Mouse (Mus musculus) left cerebral cortex, postnatal 14 days (tissue): ENCODE data around the gene Gpr158. TPM values are rescaled to one million over a fixed set of nuclear protein-coding genes. Genes with fewer than 3 reads are reported as not detected.
A peak's percentile ranks its signal among the peaks of the same experiment; 100 is the strongest.

ENCODE experiments used
- DNase-seq, 2 experiments: peaks; one replicate each; pipeline ENCODE4 v3.0.0; 2021 to 2022; ENCODE audit warnings: low spot score in 2 of 2, mixed read lengths in 1 of 2
- intact Hi-C: fragments of 180-260 bp; cut with DNase I; formaldehyde crosslinking; loops from one replicate; pipeline ENCODE4 v1.15.1; 2025
- total RNA-seq, 2 experiments: library from RNA; stranded (reverse); gene quantifications; 2 replicates each; pipeline ENCODE4 v1.2.3; 2021

Gene Gpr158
- total RNA-seq, 2 experiments from 2014 or later = 108 to 124 TPM

- no peak for DNase-seq
- intact Hi-C loops = no loop called here
These were observed 140.1 kb downstream of the Gpr158 start for GRCm38 (mm10) chr2:21507449-21507848.

GRCm38 (mm10) chr2:21530750-21531149 is 163.4 kb downstream of the Gpr158 start:
- no peak for DNase-seq
- intact Hi-C loops = no loop called here

- intact Hi-C loops = no loop called here
- DNase-seq = peak in 1 of 2 experiments; percentile 41
These were observed 251.8 kb downstream of the Gpr158 start for GRCm38 (mm10) chr2:21619180-21619579.

DNA sequence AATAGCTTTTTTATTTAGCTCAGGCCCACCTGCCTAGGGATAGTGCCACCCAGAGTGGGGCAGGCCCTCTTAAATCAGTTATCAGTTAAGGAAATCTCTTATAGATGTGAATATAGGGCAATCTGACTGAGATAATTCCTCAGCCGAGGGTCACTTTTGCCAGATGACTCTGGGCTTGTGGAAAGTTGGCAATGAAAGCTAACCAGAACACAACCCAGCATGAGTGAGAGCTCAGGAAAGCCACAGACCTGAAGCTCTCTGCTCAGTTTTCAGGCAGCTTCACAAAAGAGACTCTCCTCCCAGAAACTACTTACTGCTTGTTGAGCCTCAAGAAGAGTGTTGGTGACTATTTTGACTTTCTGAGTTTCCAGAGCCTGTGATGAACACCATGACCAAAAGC is 264.8 kb downstream of the Gpr158 start:
- intact Hi-C loops = no loop called here
- DNase-seq = no peak

DNA sequence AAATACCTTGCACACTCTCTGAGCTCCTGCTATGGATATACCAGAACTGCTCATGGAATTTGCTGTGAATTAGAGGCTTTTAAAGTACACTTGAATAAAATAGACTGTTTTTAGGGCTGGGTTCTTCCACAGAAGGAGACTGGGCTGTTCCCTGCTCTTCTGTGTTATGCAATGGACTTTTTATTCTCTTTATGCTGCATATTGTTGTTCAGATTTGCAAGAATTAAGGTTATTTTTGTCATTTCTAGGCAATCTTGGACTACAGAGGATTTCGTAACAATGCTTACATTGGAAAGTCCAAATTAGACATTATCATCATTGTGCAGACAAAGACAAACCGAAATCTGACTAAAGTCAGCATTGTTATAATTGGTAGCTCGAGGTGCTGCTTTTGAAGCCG is 298.4 kb downstream of the Gpr158 start:
- peak in 1 of 2 experiments; percentile 29 for DNase-seq
- intact Hi-C loops = no loop called here

- intact Hi-C loops = no loop called here
- DNase-seq = peak in 1 of 2 experiments; percentile 22
These were observed 308.9 kb downstream of the Gpr158 start for GRCm38 (mm10) chr2:21676084-21676838.

- intact Hi-C loops = no loop called here
- no peak for DNase-seq
These were observed 309.4 kb downstream of the Gpr158 start for GRCm38 (mm10) chr2:21676839-21677123.

DNA sequence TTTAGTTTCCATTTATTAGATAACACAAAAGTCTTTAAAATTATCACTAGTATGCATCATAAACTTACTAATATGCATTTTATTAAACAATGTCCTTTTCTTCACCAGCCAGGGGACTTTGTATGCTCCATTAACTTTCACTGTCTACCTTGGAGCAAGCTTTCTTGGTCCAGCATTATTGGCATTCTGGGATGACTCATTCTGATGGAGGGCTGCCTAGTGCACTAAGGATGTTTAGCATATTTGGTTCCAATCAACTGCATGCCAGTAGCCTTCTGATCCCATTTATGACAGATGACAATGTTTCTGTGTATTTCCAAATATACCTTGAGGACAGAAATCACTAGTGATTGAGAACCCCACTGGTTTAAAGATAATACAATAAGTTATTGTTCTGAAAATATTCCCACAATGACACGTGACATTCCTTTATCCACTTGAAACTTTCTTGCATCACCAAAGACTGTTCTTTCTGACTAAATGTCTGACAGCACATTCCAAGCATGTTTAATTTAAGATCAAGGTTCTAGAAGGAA is 313.5 kb downstream of the Gpr158 start:
- intact Hi-C loops = no loop called here
- no peak for DNase-seq

- DNase-seq = no peak
- intact Hi-C loops = no loop called here
These were observed 317.4 kb downstream of the Gpr158 start for GRCm38 (mm10) chr2:21684736-21685135.

- no peak for DNase-seq
- intact Hi-C loops = no loop called here
These were observed 325.8 kb downstream of the Gpr158 start for GRCm38 (mm10) chr2:21693128-21693527.

GRCm38 (mm10) chr2:21693807-21694594 is 326.7 kb downstream of the Gpr158 start:
- DNase-seq = no peak
- intact Hi-C loops = no loop called here

- intact Hi-C loops = no loop called here
- DNase-seq = peak in 1 of 2 experiments; percentile 40
These were observed 360.7 kb downstream of the Gpr158 start for GRCm38 (mm10) chr2:21728075-21728474.

- DNase-seq = no peak
- intact Hi-C loops = no loop called here
These were observed 416.4 kb downstream of the Gpr158 start for GRCm38 (mm10) chr2:21783721-21784120.

GRCm38 (mm10) chr2:21793156-21793555 is 425.8 kb downstream of the Gpr158 start:
- intact Hi-C loops = no loop called here
- no peak for DNase-seq

DNA sequence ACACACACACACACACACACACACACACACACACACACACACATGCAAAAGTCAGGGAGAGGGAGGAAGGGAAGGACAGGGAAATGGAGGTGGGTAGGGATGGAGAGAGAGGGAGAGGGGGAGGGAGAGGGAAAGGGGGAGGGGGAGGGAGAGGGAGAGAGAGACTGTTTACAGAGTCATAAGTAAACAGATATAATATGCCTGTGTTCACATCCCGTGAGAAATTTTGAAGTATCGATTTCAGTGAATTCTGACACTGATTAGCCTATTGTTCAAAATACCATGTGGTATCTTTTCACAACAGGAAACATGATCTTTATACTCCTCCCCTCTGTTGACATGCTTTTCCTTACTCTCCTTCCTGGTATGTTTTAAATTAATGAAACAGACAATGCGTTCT is 432.3 kb downstream of the Gpr158 start:
- DNase-seq = no peak
- intact Hi-C loops = no loop called here

DNA sequence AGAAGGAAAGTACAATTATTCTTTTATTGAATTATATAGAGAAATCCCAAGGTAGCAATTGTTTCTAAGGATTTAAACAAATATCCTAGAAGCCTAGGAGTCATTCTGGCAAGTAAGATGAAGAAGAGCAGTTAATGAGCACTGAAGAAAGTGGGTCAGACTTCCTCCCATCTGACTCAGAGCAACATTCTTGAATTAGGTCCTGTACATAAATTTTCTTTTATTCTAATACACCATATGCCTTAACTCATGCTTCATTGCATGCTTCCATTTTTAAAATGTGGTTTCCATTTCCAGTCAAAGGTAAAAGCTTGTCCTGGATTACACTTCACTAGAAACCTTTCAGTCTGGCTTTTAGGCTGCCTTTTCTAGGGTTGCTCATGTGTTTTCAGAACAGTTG is 432.7 kb downstream of the Gpr158 start:
- no peak for DNase-seq
- intact Hi-C loops = no loop called here

GRCm38 (mm10) chr2:21808510-21808909 is 441.2 kb downstream of the Gpr158 start:
- no peak for DNase-seq
- intact Hi-C loops = no loop called here

- intact Hi-C loops = no loop called here
- no peak for DNase-seq
These were observed 443.1 kb downstream of the Gpr158 start for GRCm38 (mm10) chr2:21810431-21810830.

- intact Hi-C loops = no loop called here
- no peak for DNase-seq
These were observed 496.7 kb downstream of the Gpr158 start for GRCm38 (mm10) chr2:21864061-21864460.
